Mouse (Mus musculus): Measurements from ENCODE around the gene Klk1b4. TPM values are rescaled to one million over a fixed set of nuclear protein-coding genes. Genes with fewer than 3 reads are reported as not detected.
"Not testable (repeated sequence)": the region's sequence is repeated elsewhere in the genome, so short reads cannot be mapped to it uniquely, and the experiment has no call there.

The Klk1b4 gene
- not detected in 2 replicates for polyA plus RNA-seq (2014; fragmentation: Nextera tagmentation; extraction: Ambion mirVana)

GRCm38 (mm10) chr7:44207135-44207534, at the start of gene Klk1b4:
Klk1b4 (plus strand) TSS chr7:44207435.
- H3K27ac ChIP-seq (replicated peaks; ENCODE audit: low read depth, low read length); H3K9ac ChIP-seq (ENCODE audit: low read depth, low read length); H3K9me3 ChIP-seq (ENCODE audit: control insufficient read depth, low read length); H3K4me1 ChIP-seq (ENCODE audit: control insufficient read depth, insufficient read depth, low read length); H3K4me3 ChIP-seq (ENCODE audit: low read depth, low read length); H3K27me3 ChIP-seq (replicated peaks; ENCODE audit: control insufficient read depth, insufficient read depth, low read length); DNase-seq (ENCODE audit: low spot score); ATAC-seq (ENCODE audit: low read depth); H3K4me2 ChIP-seq (ENCODE audit: low read depth, low read length); H3K36me3 ChIP-seq (ENCODE audit: control insufficient read depth, insufficient read depth, low read length): not testable (repeated sequence)
- WGBS: 44% methylated on average over 3 of the region's 3 CpGs

GRCm38 (mm10) chr7:44179299-44180045, 27.8 kb upstream of the Klk1b4 start:
- Histone ChIP-seq H3K27me3 (replicated peaks; ENCODE audit: control insufficient read depth, insufficient read depth, low read length) (no peaks in the 10 kb centered on the region), H3K4me3 (ENCODE audit: low read depth, low read length) (no peak overlapping the region), H3K4me1 (ENCODE audit: control insufficient read depth, insufficient read depth, low read length) (no peaks in the 10 kb centered on the region), H3K4me2 (ENCODE audit: low read depth, low read length) (no peak overlapping the region), H3K36me3 (ENCODE audit: control insufficient read depth, insufficient read depth, low read length) (no peaks in the 10 kb centered on the region), H3K27ac (replicated peaks; ENCODE audit: low read depth, low read length) (no peak overlapping the region), H3K9me3 (ENCODE audit: control insufficient read depth, low read length) (no peaks in the 10 kb centered on the region), H3K9ac (ENCODE audit: low read depth, low read length) (no peak overlapping the region)
- DNase-seq (ENCODE audit: low spot score) (no peak), ATAC-seq (ENCODE audit: low read depth) (no peak)
- 61% methylated on average over 9 of the region's 9 CpGs for WGBS

GRCm38 (mm10) chr7:44186516-44186915, 20.7 kb upstream of the Klk1b4 start:
- DNase-seq (ENCODE audit: low spot score); ATAC-seq (ENCODE audit: low read depth); H3K4me3 ChIP-seq (ENCODE audit: low read depth, low read length); H3K36me3 ChIP-seq (ENCODE audit: control insufficient read depth, insufficient read depth, low read length); H3K27me3 ChIP-seq (replicated peaks; ENCODE audit: control insufficient read depth, insufficient read depth, low read length); H3K9ac ChIP-seq (ENCODE audit: low read depth, low read length); H3K4me1 ChIP-seq (ENCODE audit: control insufficient read depth, insufficient read depth, low read length); H3K4me2 ChIP-seq (ENCODE audit: low read depth, low read length); H3K27ac ChIP-seq (replicated peaks; ENCODE audit: low read depth, low read length); H3K9me3 ChIP-seq (ENCODE audit: control insufficient read depth, low read length): not testable (repeated sequence)
- WGBS: 59% methylated on average over 8 of the region's 8 CpGs

GRCm38 (mm10) chr7:44187936-44188335, 19.3 kb upstream of the Klk1b4 start, which contains the start of gene Klk1b24:
Klk1b24 (plus strand) TSS chr7:44188236.
- ATAC-seq (ENCODE audit: low read depth); H3K4me2 ChIP-seq (ENCODE audit: low read depth, low read length); DNase-seq (ENCODE audit: low spot score); H3K9ac ChIP-seq (ENCODE audit: low read depth, low read length); H3K4me1 ChIP-seq (ENCODE audit: control insufficient read depth, insufficient read depth, low read length); H3K4me3 ChIP-seq (ENCODE audit: low read depth, low read length); H3K27ac ChIP-seq (replicated peaks; ENCODE audit: low read depth, low read length); H3K36me3 ChIP-seq (ENCODE audit: control insufficient read depth, insufficient read depth, low read length); H3K9me3 ChIP-seq (ENCODE audit: control insufficient read depth, low read length); H3K27me3 ChIP-seq (replicated peaks; ENCODE audit: control insufficient read depth, insufficient read depth, low read length): not testable (repeated sequence)

GRCm38 (mm10) chr7:44193466-44193865, 13.8 kb upstream of the Klk1b4 start:
- WGBS: 75% methylated on average over 1 of the region's 1 CpGs

GRCm38 (mm10) chr7:44197891-44198290, 9.3 kb upstream of the Klk1b4 start, which contains the start of gene Klk1b3:
Klk1b3 (plus strand) TSS chr7:44198191.
- H3K36me3 ChIP-seq (ENCODE audit: control insufficient read depth, insufficient read depth, low read length): no peaks in the 10 kb centered on the region
- H3K27ac ChIP-seq (replicated peaks; ENCODE audit: low read depth, low read length): no peak within 1 kb of the TSS
- DNase-seq (ENCODE audit: low spot score): no peak
- no peak within 1 kb of the TSS for H3K4me2 ChIP-seq (ENCODE audit: low read depth, low read length)
- 68% methylated on average over 3 of the region's 3 CpGs for WGBS
- H3K4me1 ChIP-seq (ENCODE audit: control insufficient read depth, insufficient read depth, low read length): no peaks in the 10 kb centered on the region
- no peak within 1 kb of the TSS for H3K4me3 ChIP-seq (ENCODE audit: low read depth, low read length)
- ATAC-seq (ENCODE audit: low read depth): no peak
- no peaks in the 10 kb centered on the region for H3K9me3 ChIP-seq (ENCODE audit: control insufficient read depth, low read length)
- no peak within 1 kb of the TSS for H3K9ac ChIP-seq (ENCODE audit: low read depth, low read length)
- H3K27me3 ChIP-seq (replicated peaks; ENCODE audit: control insufficient read depth, insufficient read depth, low read length): no peaks in the 10 kb centered on the region

More at GRCm38 (mm10) chr7:44193466-44193865, 13.8 kb upstream of the Klk1b4 start:
- not testable (repeated sequence) for H3K27me3 ChIP-seq (replicated peaks; ENCODE audit: control insufficient read depth, insufficient read depth, low read length); H3K36me3 ChIP-seq (ENCODE audit: control insufficient read depth, insufficient read depth, low read length); H3K9me3 ChIP-seq (ENCODE audit: control insufficient read depth, low read length); H3K4me1 ChIP-seq (ENCODE audit: control insufficient read depth, insufficient read depth, low read length); H3K9ac ChIP-seq (ENCODE audit: low read depth, low read length); ATAC-seq (ENCODE audit: low read depth); H3K27ac ChIP-seq (replicated peaks; ENCODE audit: low read depth, low read length); H3K4me3 ChIP-seq (ENCODE audit: low read depth, low read length); DNase-seq (ENCODE audit: low spot score); H3K4me2 ChIP-seq (ENCODE audit: low read depth, low read length)

- H3K4me1 ChIP-seq (ENCODE audit: control insufficient read depth, insufficient read depth, low read length): no peaks in the 10 kb centered on the region
- DNase-seq (ENCODE audit: low spot score) (no peak), ATAC-seq (ENCODE audit: low read depth) (no peak)
- H3K9ac ChIP-seq (ENCODE audit: low read depth, low read length): no peak overlapping the region
- H3K4me2 ChIP-seq (ENCODE audit: low read depth, low read length): no peak overlapping the region
- H3K27ac ChIP-seq (replicated peaks; ENCODE audit: low read depth, low read length): no peak overlapping the region
- no peaks in the 10 kb centered on the region for H3K36me3 ChIP-seq (ENCODE audit: control insufficient read depth, insufficient read depth, low read length)
- H3K27me3 ChIP-seq (replicated peaks; ENCODE audit: control insufficient read depth, insufficient read depth, low read length): no peaks in the 10 kb centered on the region
- 79% methylated on average over 3 of the region's 3 CpGs for WGBS
- H3K9me3 ChIP-seq (ENCODE audit: control insufficient read depth, low read length): no peaks in the 10 kb centered on the region
- no peak overlapping the region for H3K4me3 ChIP-seq (ENCODE audit: low read depth, low read length)
Measured at GRCm38 (mm10) chr7:44208307-44208706, 1.1 kb downstream of the Klk1b4 start.

GRCm38 (mm10) chr7:44215645-44216044, 8.4 kb downstream of the Klk1b4 start, which contains the start of gene Klk1b5:
Klk1b5 (plus strand) TSS chr7:44215945.
- H3K27ac ChIP-seq (replicated peaks; ENCODE audit: low read depth, low read length): no peak within 1 kb of the TSS
- no peaks in the 10 kb centered on the region for H3K36me3 ChIP-seq (ENCODE audit: control insufficient read depth, insufficient read depth, low read length)
- DNase-seq (ENCODE audit: low spot score) (no peak), ATAC-seq (ENCODE audit: low read depth) (no peak)
- H3K4me3 ChIP-seq (ENCODE audit: low read depth, low read length): no peak within 1 kb of the TSS
- H3K4me2 ChIP-seq (ENCODE audit: low read depth, low read length): no peak within 1 kb of the TSS
- no peaks in the 10 kb centered on the region for H3K4me1 ChIP-seq (ENCODE audit: control insufficient read depth, insufficient read depth, low read length)
- no peaks in the 10 kb centered on the region for H3K27me3 ChIP-seq (replicated peaks; ENCODE audit: control insufficient read depth, insufficient read depth, low read length)
- 77% methylated on average over 1 of the region's 1 CpGs for WGBS
- no peak within 1 kb of the TSS for H3K9ac ChIP-seq (ENCODE audit: low read depth, low read length)
- H3K9me3 ChIP-seq (ENCODE audit: control insufficient read depth, low read length): no peaks in the 10 kb centered on the region

GRCm38 (mm10) chr7:44221601-44222000, 14.4 kb downstream of the Klk1b4 start:
- not testable (repeated sequence) for H3K27ac ChIP-seq (replicated peaks; ENCODE audit: low read depth, low read length); H3K4me3 ChIP-seq (ENCODE audit: low read depth, low read length); H3K27me3 ChIP-seq (replicated peaks; ENCODE audit: control insufficient read depth, insufficient read depth, low read length); H3K4me2 ChIP-seq (ENCODE audit: low read depth, low read length); H3K36me3 ChIP-seq (ENCODE audit: control insufficient read depth, insufficient read depth, low read length); H3K4me1 ChIP-seq (ENCODE audit: control insufficient read depth, insufficient read depth, low read length); ATAC-seq (ENCODE audit: low read depth); H3K9ac ChIP-seq (ENCODE audit: low read depth, low read length); DNase-seq (ENCODE audit: low spot score); H3K9me3 ChIP-seq (ENCODE audit: control insufficient read depth, low read length)
- WGBS: 66% methylated on average over 6 of the region's 10 CpGs
